Mouse (Mus musculus) testis, adult 10 weeks (tissue): ENCODE measurements around the gene Cdc14a. TPM values are rescaled to one million over a fixed set of nuclear protein-coding genes. Genes with fewer than 3 reads are reported as not detected.

Experiments used
- polyA plus RNA-seq: library from polyadenylated mRNA; stranded (reverse); fragments of 350-450 nt; fragmentation: Illumina TruSeq; extraction: RNeasy Lipid Tissue Mini Kit (QIAGEN cat#74804); gene quantifications from one replicate; pipeline ENCODE4 v1.2.3, GENCODE M21; 2014; ENCODE audit warnings: low read depth, low replicate concordance

Cdc14a gene
- 236 TPM for polyA plus RNA-seq

DNA sequence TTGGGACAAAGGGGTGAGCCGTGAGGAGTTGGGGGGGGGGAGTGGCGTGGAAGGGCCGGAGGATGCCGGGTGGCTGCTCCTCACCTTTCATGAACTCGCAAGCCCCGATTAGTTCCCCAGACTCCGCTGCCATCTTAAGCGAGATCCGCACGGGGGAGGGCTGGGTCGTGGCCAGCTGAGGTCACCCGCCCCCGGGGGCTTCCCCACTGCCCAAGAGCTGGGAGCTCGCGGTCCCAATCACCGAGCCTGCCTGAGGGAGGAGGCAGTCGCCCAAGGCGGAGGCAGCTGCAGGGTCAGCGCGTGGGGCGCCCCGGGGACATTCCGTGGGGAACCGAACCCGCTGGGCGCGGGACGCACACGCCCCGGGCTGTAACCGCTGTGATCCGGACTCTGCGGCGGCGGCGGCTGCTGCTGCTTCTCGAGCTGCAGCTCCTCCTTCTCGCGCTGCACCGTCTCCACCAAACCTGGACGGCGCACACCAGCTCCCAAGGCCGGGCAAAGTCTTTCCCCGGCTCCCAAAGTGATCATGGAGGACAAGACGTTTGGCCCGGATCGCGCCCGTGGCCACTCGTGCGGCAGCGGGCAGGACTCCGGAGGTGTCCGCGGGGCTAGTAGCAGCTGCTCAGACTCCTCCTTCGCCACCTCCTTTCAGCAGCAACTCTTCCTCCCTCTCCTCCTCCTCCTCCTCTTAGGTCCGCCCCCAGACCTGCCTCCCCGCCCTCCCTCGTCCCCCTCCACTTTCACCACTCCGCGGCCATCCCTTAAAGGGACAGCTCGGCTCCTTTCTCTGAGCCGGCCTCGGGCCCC is at the start of gene Cdc14a:
Gene Cdc14a (minus strand): TSS at position 680 of the 807 bp plus-strand sequence.

DNA sequence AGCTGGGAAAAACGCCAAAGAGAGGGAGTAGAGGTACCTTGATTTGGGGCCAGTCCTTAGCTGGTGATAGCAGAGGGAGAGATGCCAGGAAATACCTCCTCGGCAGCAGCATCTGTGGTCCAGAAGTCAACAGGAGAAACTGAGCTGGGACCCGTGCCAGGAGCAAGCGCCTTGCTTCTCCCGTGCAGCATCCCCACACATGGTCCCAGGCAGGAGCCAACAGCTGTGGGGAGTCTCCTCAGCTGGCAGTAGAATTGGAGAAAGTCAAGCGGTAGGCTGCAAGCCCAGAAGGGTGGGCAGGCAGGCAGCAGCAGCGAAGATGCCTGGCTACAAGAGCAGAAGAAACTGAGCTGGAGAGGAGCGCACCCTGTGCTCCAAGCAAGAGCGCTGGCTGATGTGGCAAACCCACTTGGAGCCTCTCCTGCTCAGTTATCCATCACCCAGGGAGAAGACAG is 170.7 kb downstream of the Cdc14a start, which contains the start of gene Gpr88:
Gene Gpr88 (minus strand): TSS at position 427 of the 455 bp plus-strand sequence.

Other genes with a start within 250 kb of the Cdc14a start
- gene Gpr88, start 170.5 kb downstream of the Cdc14a start, polyA plus RNA-seq, result 1.2 TPM
- gene Rtca, start 84.2 kb upstream of the Cdc14a start, polyA plus RNA-seq, result 166 TPM
- 9.6 TPM for gene Dbt, start 89.0 kb upstream of the Cdc14a start, polyA plus RNA-seq
- gene Lrrc39, start 138.9 kb upstream of the Cdc14a start, polyA plus RNA-seq, result not detected
- 156 TPM for gene Sass6, start 170.9 kb upstream of the Cdc14a start, polyA plus RNA-seq
- 20.9 TPM for gene Trmt13, start 190.6 kb upstream of the Cdc14a start, polyA plus RNA-seq
- gene Mfsd14a, start 238.6 kb upstream of the Cdc14a start, polyA plus RNA-seq, result 167 TPM